Mouse (Mus musculus): Measurements from ENCODE around the gene Asb2. TPM values are rescaled to one million over a fixed set of nuclear protein-coding genes. Genes with fewer than 3 reads are reported as not detected.

The Asb2 gene
- polyA plus RNA-seq, 1 experiment from 2014 or later: 1.2 TPM

- WGBS: 83% methylated on average over 7 of the region's 7 CpGs
Observed at GRCm38 (mm10) chr12:103368326-103368669, 12.5 kb upstream of the Asb2 start.

GRCm38 (mm10) chr12:103367620-103368325, 12.0 kb upstream of the Asb2 start:
- peak; percentile 45 for ATAC-seq (replicated peaks; ENCODE audit: insufficient number of reproducible peaks, low FRiP score, low TSS enrichment, low read depth)
- 17% methylated on average over 18 of the region's 18 CpGs for WGBS
- no peak overlapping the region for H3K27ac ChIP-seq (replicated peaks; ENCODE audit: low read depth, low read length)
- no peaks in the 10 kb centered on the region for H3K36me3 ChIP-seq (replicated peaks; ENCODE audit: control insufficient read depth, insufficient read depth, low read depth, low read length)
- peak; percentile 88 for DNase-seq (ENCODE audit: low spot score)
- peak overlapping the region; percentile 44; the same call in 1 of the 2 replicates for H3K9ac ChIP-seq (replicated peaks; ENCODE audit: low read length)
- no peaks in the 10 kb centered on the region for H3K27me3 ChIP-seq (ENCODE audit: control insufficient read depth, insufficient read depth, low read length)
- no peaks in the 10 kb centered on the region for H3K9me3 ChIP-seq (replicated peaks; ENCODE audit: control insufficient read depth, low read length)
- peak overlapping the region; percentile 7; the same call in 1 of the 2 replicates for H3K4me2 ChIP-seq (ENCODE audit: low read depth, low read length)
- no peaks in the 10 kb centered on the region for H3K4me1 ChIP-seq (ENCODE audit: control insufficient read depth, insufficient read depth, low read length)
- H3K4me3 ChIP-seq (ENCODE audit: low read depth, low read length): no peak overlapping the region

More at GRCm38 (mm10) chr12:103368326-103368669, 12.5 kb upstream of the Asb2 start:
- Histone ChIP-seq H3K4me3 (ENCODE audit: low read depth, low read length) (no peak overlapping the region), H3K4me2 (ENCODE audit: low read depth, low read length) (peak overlapping the region; percentile 7; the same call in 1 of the 2 replicates), H3K27me3 (ENCODE audit: control insufficient read depth, insufficient read depth, low read length) (no peaks in the 10 kb centered on the region), H3K4me1 (ENCODE audit: control insufficient read depth, insufficient read depth, low read length) (no peaks in the 10 kb centered on the region), H3K9ac (replicated peaks; ENCODE audit: low read length) (no peak overlapping the region), H3K36me3 (replicated peaks; ENCODE audit: control insufficient read depth, insufficient read depth, low read depth, low read length) (no peaks in the 10 kb centered on the region), H3K9me3 (replicated peaks; ENCODE audit: control insufficient read depth, low read length) (no peaks in the 10 kb centered on the region), H3K27ac (replicated peaks; ENCODE audit: low read depth, low read length) (no peak overlapping the region)
- DNase-seq (ENCODE audit: low spot score): no peak
- no peak for ATAC-seq (replicated peaks; ENCODE audit: insufficient number of reproducible peaks, low FRiP score, low TSS enrichment, low read depth)

GRCm38 (mm10) chr12:103367171-103367570, 11.4 kb upstream of the Asb2 start:
- no peak for ATAC-seq (replicated peaks; ENCODE audit: insufficient number of reproducible peaks, low FRiP score, low TSS enrichment, low read depth)
- no peak for DNase-seq (ENCODE audit: low spot score)
- H3K4me2 ChIP-seq (ENCODE audit: low read depth, low read length): no peak overlapping the region
- H3K4me3 ChIP-seq (ENCODE audit: low read depth, low read length): no peak overlapping the region
- no peaks in the 10 kb centered on the region for H3K4me1 ChIP-seq (ENCODE audit: control insufficient read depth, insufficient read depth, low read length)
- 77% methylated on average over 2 of the region's 2 CpGs for WGBS
- no peaks in the 10 kb centered on the region for H3K27me3 ChIP-seq (ENCODE audit: control insufficient read depth, insufficient read depth, low read length)
- H3K9ac ChIP-seq (replicated peaks; ENCODE audit: low read length): no peak overlapping the region
- no peaks in the 10 kb centered on the region for H3K9me3 ChIP-seq (replicated peaks; ENCODE audit: control insufficient read depth, low read length)
- no peaks in the 10 kb centered on the region for H3K36me3 ChIP-seq (replicated peaks; ENCODE audit: control insufficient read depth, insufficient read depth, low read depth, low read length)
- no peak overlapping the region for H3K27ac ChIP-seq (replicated peaks; ENCODE audit: low read depth, low read length)

GRCm38 (mm10) chr12:103362336-103362735, 6.5 kb upstream of the Asb2 start:
- WGBS: 72% methylated on average over 3 of the region's 3 CpGs
- no peak for ATAC-seq (replicated peaks; ENCODE audit: insufficient number of reproducible peaks, low FRiP score, low TSS enrichment, low read depth)

GRCm38 (mm10) chr12:103361539-103362307, 5.9 kb upstream of the Asb2 start:
- H3K27me3 ChIP-seq (ENCODE audit: control insufficient read depth, insufficient read depth, low read length): no peaks in the 10 kb centered on the region
- no peak overlapping the region for H3K4me2 ChIP-seq (ENCODE audit: low read depth, low read length)
- 83% methylated on average over 17 of the region's 17 CpGs for WGBS
- ATAC-seq (replicated peaks; ENCODE audit: insufficient number of reproducible peaks, low FRiP score, low TSS enrichment, low read depth) (no peak), DNase-seq (ENCODE audit: low spot score) (no peak)
- no peaks in the 10 kb centered on the region for H3K9me3 ChIP-seq (replicated peaks; ENCODE audit: control insufficient read depth, low read length)
- no peak overlapping the region for H3K9ac ChIP-seq (replicated peaks; ENCODE audit: low read length)
- no peaks in the 10 kb centered on the region for H3K36me3 ChIP-seq (replicated peaks; ENCODE audit: control insufficient read depth, insufficient read depth, low read depth, low read length)
- no peaks in the 10 kb centered on the region for H3K4me1 ChIP-seq (ENCODE audit: control insufficient read depth, insufficient read depth, low read length)
- no peak overlapping the region for H3K27ac ChIP-seq (replicated peaks; ENCODE audit: low read depth, low read length)
- H3K4me3 ChIP-seq (ENCODE audit: low read depth, low read length): no peak overlapping the region

More at GRCm38 (mm10) chr12:103362336-103362735, 6.5 kb upstream of the Asb2 start:
- no peaks in the 10 kb centered on the region for H3K27me3 ChIP-seq (ENCODE audit: control insufficient read depth, insufficient read depth, low read length)
- no peak overlapping the region for H3K4me2 ChIP-seq (ENCODE audit: low read depth, low read length)
- no peaks in the 10 kb centered on the region for H3K9me3 ChIP-seq (replicated peaks; ENCODE audit: control insufficient read depth, low read length)
- H3K4me3 ChIP-seq (ENCODE audit: low read depth, low read length): no peak overlapping the region
- H3K4me1 ChIP-seq (ENCODE audit: control insufficient read depth, insufficient read depth, low read length): no peaks in the 10 kb centered on the region
- no peaks in the 10 kb centered on the region for H3K36me3 ChIP-seq (replicated peaks; ENCODE audit: control insufficient read depth, insufficient read depth, low read depth, low read length)
- H3K27ac ChIP-seq (replicated peaks; ENCODE audit: low read depth, low read length): no peak overlapping the region
- no peak for DNase-seq (ENCODE audit: low spot score)
- no peak overlapping the region for H3K9ac ChIP-seq (replicated peaks; ENCODE audit: low read length)

GRCm38 (mm10) chr12:103360812-103361211, 5.0 kb upstream of the Asb2 start:
- DNase-seq (ENCODE audit: low spot score) (no peak), ATAC-seq (replicated peaks; ENCODE audit: insufficient number of reproducible peaks, low FRiP score, low TSS enrichment, low read depth) (no peak)
- Histone ChIP-seq H3K9ac (replicated peaks; ENCODE audit: low read length) (no peak overlapping the region), H3K4me3 (ENCODE audit: low read depth, low read length) (no peak overlapping the region), H3K4me1 (ENCODE audit: control insufficient read depth, insufficient read depth, low read length) (no peaks in the 10 kb centered on the region), H3K4me2 (ENCODE audit: low read depth, low read length) (no peak overlapping the region), H3K27ac (replicated peaks; ENCODE audit: low read depth, low read length) (no peak overlapping the region), H3K36me3 (replicated peaks; ENCODE audit: control insufficient read depth, insufficient read depth, low read depth, low read length) (no peaks in the 10 kb centered on the region), H3K9me3 (replicated peaks; ENCODE audit: control insufficient read depth, low read length) (no peaks in the 10 kb centered on the region), H3K27me3 (ENCODE audit: control insufficient read depth, insufficient read depth, low read length) (no peaks in the 10 kb centered on the region)
- WGBS: 87% methylated on average over 8 of the region's 8 CpGs

GRCm38 (mm10) chr12:103358951-103359801, 3.4 kb upstream of the Asb2 start:
- Histone ChIP-seq H3K4me2 (ENCODE audit: low read depth, low read length) (no peak overlapping the region), H3K27ac (replicated peaks; ENCODE audit: low read depth, low read length) (no peak overlapping the region), H3K36me3 (replicated peaks; ENCODE audit: control insufficient read depth, insufficient read depth, low read depth, low read length) (no peaks in the 10 kb centered on the region), H3K9me3 (replicated peaks; ENCODE audit: control insufficient read depth, low read length) (no peaks in the 10 kb centered on the region), H3K4me3 (ENCODE audit: low read depth, low read length) (no peak overlapping the region), H3K27me3 (ENCODE audit: control insufficient read depth, insufficient read depth, low read length) (no peaks in the 10 kb centered on the region), H3K4me1 (ENCODE audit: control insufficient read depth, insufficient read depth, low read length) (no peaks in the 10 kb centered on the region), H3K9ac (replicated peaks; ENCODE audit: low read length) (no peak overlapping the region)
- WGBS: 46% methylated on average over 4 of the region's 4 CpGs
- DNase-seq (ENCODE audit: low spot score) (no peak), ATAC-seq (replicated peaks; ENCODE audit: insufficient number of reproducible peaks, low FRiP score, low TSS enrichment, low read depth) (peak; percentile 44; the same call in 1 of the 2 replicates)

Data from embryonic facial prominence, embryonic 11.5 days (tissue).